Mouse (Mus musculus) CD8-positive naive resting alpha-beta T cell, adult 57 days (primary cell): ENCODE results near the gene Vmn2r22. TPM values are rescaled to one million over a fixed set of nuclear protein-coding genes. Genes with fewer than 3 reads are reported as not detected.

Experiments
- total RNA-seq: library from RNA; stranded (reverse); gene quantifications from one replicate; pipeline ENCODE4 v1.2.4, GENCODE M21; 2023

The Vmn2r22 gene
- total RNA-seq: not detected

DNA sequence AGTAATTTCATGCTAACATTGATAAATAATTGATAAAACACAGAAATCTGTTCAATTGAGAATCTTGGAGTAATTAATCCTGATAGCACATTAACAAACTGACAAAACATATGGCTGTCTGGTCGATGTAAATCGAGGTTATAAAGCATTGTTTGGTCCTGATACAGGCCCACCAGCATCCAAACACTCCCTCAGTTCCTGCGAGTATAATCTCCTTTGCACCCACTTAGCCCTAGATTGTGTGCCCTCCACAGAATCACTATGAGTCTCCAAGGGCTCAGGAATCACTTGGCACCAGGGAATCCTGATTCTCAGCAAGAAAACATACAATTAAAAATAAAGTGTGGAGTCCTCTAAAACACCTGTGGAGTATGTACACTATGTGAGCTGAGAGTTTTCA lies at the start of gene Vmn2r22:
TSS of gene Vmn2r22 (minus strand) at position 101 of the 400 bp plus-strand sequence.

Other genes starting within 250 kb of the Vmn2r22 start
- 0.03 TPM for gene Vmn2r20, start 232.6 kb downstream of the Vmn2r22 start, total RNA-seq
- not detected for gene Vmn2r21, start 117.3 kb downstream of the Vmn2r22 start, total RNA-seq
- not detected for gene Vmn2r23, start 51.9 kb upstream of the Vmn2r22 start, total RNA-seq
- not detected for gene Vmn2r24, start 128.2 kb upstream of the Vmn2r22 start, total RNA-seq
- not detected for gene Vmn2r25, start 202.7 kb upstream of the Vmn2r22 start, total RNA-seq